Mouse (Mus musculus): ENCODE results near the gene Gm49384. TPM values are rescaled to one million over a fixed set of nuclear protein-coding genes. Genes with fewer than 3 reads are reported as not detected.
A peak's percentile ranks its signal among the peaks of the same experiment; 100 is the strongest.
"Not testable (repeated sequence)": the region's sequence is repeated elsewhere in the genome, so short reads cannot be mapped to it uniquely, and the experiment has no call there.

Gm49384 gene
- polyA plus RNA-seq, 1 experiment from 2014 or later: 20.8 TPM

- H3K27me3 ChIP-seq (ENCODE audit: control insufficient read depth, insufficient read depth, low read length): no peaks in the 10 kb centered on the region
- H3K4me2 ChIP-seq (ENCODE audit: low read depth, low read length): no peak overlapping the region
- peaks cover 5% of the 10 kb centered on the region for H3K36me3 ChIP-seq (ENCODE audit: control insufficient read depth, insufficient read depth, low read length)
- H3K4me1 ChIP-seq (ENCODE audit: control insufficient read depth, insufficient read depth, low read length): peaks cover 9% of the 10 kb centered on the region
- no peak overlapping the region for H3K9ac ChIP-seq (ENCODE audit: low read length)
- H3K9me3 ChIP-seq (replicated peaks; ENCODE audit: control insufficient read depth, low read length): no peaks in the 10 kb centered on the region
- ATAC-seq (ENCODE audit: insufficient read depth, low FRiP score): no peak
- H3K27ac ChIP-seq (ENCODE audit: low read length): no peak overlapping the region
- WGBS: 90% methylated on average over 4 of the region's 4 CpGs
- H3K4me3 ChIP-seq (replicated peaks; ENCODE audit: low read length): no peak overlapping the region
These were observed 22.3 kb downstream of the Gm49384 start for GRCm38 (mm10) chr12:69181800-69182199.

GRCm38 (mm10) chr12:69179371-69179770 lies 24.7 kb downstream of the Gm49384 start:
- H3K4me3 ChIP-seq (replicated peaks; ENCODE audit: low read length): no peak overlapping the region
- H3K4me2 ChIP-seq (ENCODE audit: low read depth, low read length): no peak overlapping the region
- H3K9me3 ChIP-seq (replicated peaks; ENCODE audit: control insufficient read depth, low read length): no peaks in the 10 kb centered on the region
- H3K9ac ChIP-seq (ENCODE audit: low read length): no peak overlapping the region
- H3K27me3 ChIP-seq (ENCODE audit: control insufficient read depth, insufficient read depth, low read length): no peaks in the 10 kb centered on the region
- ATAC-seq (ENCODE audit: insufficient read depth, low FRiP score): no peak
- WGBS: 54% methylated on average over 12 of the region's 12 CpGs
- no peak overlapping the region for H3K27ac ChIP-seq (ENCODE audit: low read length)
- no peaks in the 10 kb centered on the region; the same call in 1 of the 2 replicates for H3K4me1 ChIP-seq (ENCODE audit: control insufficient read depth, insufficient read depth, low read length)
- H3K36me3 ChIP-seq (ENCODE audit: control insufficient read depth, insufficient read depth, low read length): peaks cover 9% of the 10 kb centered on the region

- H3K36me3 ChIP-seq (ENCODE audit: control insufficient read depth, insufficient read depth, low read length): peaks cover 9% of the 10 kb centered on the region
- H3K4me3 ChIP-seq (replicated peaks; ENCODE audit: low read length): no peak overlapping the region
- H3K27ac ChIP-seq (ENCODE audit: low read length): no peak overlapping the region
- ATAC-seq (ENCODE audit: insufficient read depth, low FRiP score): no peak
- no peaks in the 10 kb centered on the region; the same call in 1 of the 2 replicates for H3K4me1 ChIP-seq (ENCODE audit: control insufficient read depth, insufficient read depth, low read length)
- H3K4me2 ChIP-seq (ENCODE audit: low read depth, low read length): no peak overlapping the region
- no peaks in the 10 kb centered on the region for H3K27me3 ChIP-seq (ENCODE audit: control insufficient read depth, insufficient read depth, low read length)
- no peak overlapping the region for H3K9ac ChIP-seq (ENCODE audit: low read length)
- WGBS: 87% methylated on average over 3 of the region's 3 CpGs
- H3K9me3 ChIP-seq (replicated peaks; ENCODE audit: control insufficient read depth, low read length): no peaks in the 10 kb centered on the region
These were observed 26.5 kb downstream of the Gm49384 start for GRCm38 (mm10) chr12:69177526-69177925.

GRCm38 (mm10) chr12:69175975-69176374 lies 28.1 kb downstream of the Gm49384 start:
- Histone ChIP-seq H3K9ac (ENCODE audit: low read length) (no peak overlapping the region), H3K27ac (ENCODE audit: low read length) (no peak overlapping the region), H3K36me3 (ENCODE audit: control insufficient read depth, insufficient read depth, low read length) (peaks cover 3% of the 10 kb centered on the region), H3K9me3 (replicated peaks; ENCODE audit: control insufficient read depth, low read length) (no peaks in the 10 kb centered on the region), H3K4me1 (ENCODE audit: control insufficient read depth, insufficient read depth, low read length) (no peaks in the 10 kb centered on the region), H3K4me2 (ENCODE audit: low read depth, low read length) (no peak overlapping the region), H3K4me3 (replicated peaks; ENCODE audit: low read length) (no peak overlapping the region), H3K27me3 (ENCODE audit: control insufficient read depth, insufficient read depth, low read length) (no peaks in the 10 kb centered on the region)
- WGBS: 69% methylated on average over 3 of the region's 3 CpGs
- ATAC-seq (ENCODE audit: insufficient read depth, low FRiP score): peak; percentile 40; the same call in 1 of the 2 replicates

GRCm38 (mm10) chr12:69171307-69171706 lies 32.8 kb downstream of the Gm49384 start:
- 0 out of 2 replicates have a peak, but pooled peaks cover 3% of the 10 kb centered on the region for H3K36me3 ChIP-seq (ENCODE audit: control insufficient read depth, insufficient read depth, low read length)
- no peak overlapping the region for H3K9ac ChIP-seq (ENCODE audit: low read length)
- no peaks in the 10 kb centered on the region for H3K27me3 ChIP-seq (ENCODE audit: control insufficient read depth, insufficient read depth, low read length)
- 92% methylated on average over 2 of the region's 2 CpGs for WGBS
- peaks cover 14% of the 10 kb centered on the region for H3K4me1 ChIP-seq (ENCODE audit: control insufficient read depth, insufficient read depth, low read length)
- no peak overlapping the region for H3K4me3 ChIP-seq (replicated peaks; ENCODE audit: low read length)
- ATAC-seq (ENCODE audit: insufficient read depth, low FRiP score): no peak
- no peak overlapping the region for H3K27ac ChIP-seq (ENCODE audit: low read length)
- no peak overlapping the region for H3K4me2 ChIP-seq (ENCODE audit: low read depth, low read length)
- H3K9me3 ChIP-seq (replicated peaks; ENCODE audit: control insufficient read depth, low read length): no peaks in the 10 kb centered on the region

GRCm38 (mm10) chr12:69168461-69169106 lies 35.5 kb downstream of the Gm49384 start, which contains the start of gene Lrr1:
Gene Lrr1, plus strand, starts transcription at chr12:69168814.
- Histone ChIP-seq H3K4me2 (ENCODE audit: low read depth, low read length) (peak within 1 kb of the TSS; percentile 93), H3K36me3 (ENCODE audit: control insufficient read depth, insufficient read depth, low read length) (no peaks in the 10 kb centered on the region), H3K9me3 (replicated peaks; ENCODE audit: control insufficient read depth, low read length) (no peaks in the 10 kb centered on the region), H3K27ac (ENCODE audit: low read length) (peak within 1 kb of the TSS; percentile 47; the same call in 1 of the 2 replicates), H3K9ac (ENCODE audit: low read length) (peak within 1 kb of the TSS; percentile 76), H3K4me1 (ENCODE audit: control insufficient read depth, insufficient read depth, low read length) (peaks cover 14% of the 10 kb centered on the region), H3K4me3 (replicated peaks; ENCODE audit: low read length) (peak within 1 kb of the TSS; percentile 81), H3K27me3 (ENCODE audit: control insufficient read depth, insufficient read depth, low read length) (no peaks in the 10 kb centered on the region)
- peak; percentile 87 for ATAC-seq (ENCODE audit: insufficient read depth, low FRiP score)
- under 1% methylated on average over 40 of the region's 40 CpGs for WGBS

GRCm38 (mm10) chr12:69167656-69168460 lies 36.2 kb downstream of the Gm49384 start:
- Histone ChIP-seq H3K9ac (ENCODE audit: low read length) (peak overlapping the region; percentile 76), H3K4me3 (replicated peaks; ENCODE audit: low read length) (peak overlapping the region; percentile 81), H3K4me1 (ENCODE audit: control insufficient read depth, insufficient read depth, low read length) (peaks cover 14% of the 10 kb centered on the region), H3K9me3 (replicated peaks; ENCODE audit: control insufficient read depth, low read length) (no peaks in the 10 kb centered on the region), H3K36me3 (ENCODE audit: control insufficient read depth, insufficient read depth, low read length) (no peaks in the 10 kb centered on the region), H3K27ac (ENCODE audit: low read length) (peak overlapping the region; percentile 47; the same call in 1 of the 2 replicates), H3K4me2 (ENCODE audit: low read depth, low read length) (peak overlapping the region; percentile 93), H3K27me3 (ENCODE audit: control insufficient read depth, insufficient read depth, low read length) (no peaks in the 10 kb centered on the region)
- WGBS: 7% methylated on average over 18 of the region's 18 CpGs
- ATAC-seq (ENCODE audit: insufficient read depth, low FRiP score): peak; percentile 3; the same call in 1 of the 2 replicates

- H3K27ac ChIP-seq (ENCODE audit: low read length); H3K9ac ChIP-seq (ENCODE audit: low read length); H3K27me3 ChIP-seq (ENCODE audit: control insufficient read depth, insufficient read depth, low read length); H3K36me3 ChIP-seq (ENCODE audit: control insufficient read depth, insufficient read depth, low read length); ATAC-seq (ENCODE audit: insufficient read depth, low FRiP score); H3K9me3 ChIP-seq (replicated peaks; ENCODE audit: control insufficient read depth, low read length); H3K4me2 ChIP-seq (ENCODE audit: low read depth, low read length); H3K4me3 ChIP-seq (replicated peaks; ENCODE audit: low read length): not testable (repeated sequence)
- WGBS: 69% methylated on average over 8 of the region's 8 CpGs
- H3K4me1 ChIP-seq (ENCODE audit: control insufficient read depth, insufficient read depth, low read length): peaks cover 14% of the 10 kb centered on the region
These were observed 37.0 kb downstream of the Gm49384 start for GRCm38 (mm10) chr12:69166861-69167581.
